Mouse (Mus musculus) cerebellum, adult 11 months (tissue): ENCODE data around the gene 4930596D02Rik.
A peak's percentile ranks its signal among the peaks of the same experiment; 100 is the strongest.

Experiments used
- DNase-seq: peaks from one replicate; pipeline ENCODE4 v3.0.0; 2022

4930596D02Rik gene

DNA sequence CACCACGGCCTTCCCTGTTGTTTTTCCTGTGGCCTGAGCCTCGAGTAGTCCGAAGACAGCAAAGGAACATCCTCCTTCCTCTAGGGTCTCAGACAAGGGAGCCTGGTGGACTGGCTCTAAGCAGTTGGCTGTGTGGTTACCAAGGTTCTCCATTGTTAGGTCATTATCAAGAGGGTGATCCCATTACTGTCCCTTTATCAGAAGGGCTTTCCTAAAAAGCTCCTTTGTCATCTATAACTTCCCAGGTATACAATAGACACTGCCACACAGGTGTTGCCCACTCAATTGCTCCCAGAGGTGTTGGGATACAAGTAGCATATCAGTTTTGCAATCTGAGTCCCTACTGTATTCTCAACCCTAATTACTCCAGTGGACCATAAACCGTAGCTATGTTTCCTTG lies at the start of gene 4930596D02Rik:
Gene 4930596D02Rik, minus strand, starts transcription at position 101 of the 400 bp plus-strand sequence.
- no peak for DNase-seq

DNA sequence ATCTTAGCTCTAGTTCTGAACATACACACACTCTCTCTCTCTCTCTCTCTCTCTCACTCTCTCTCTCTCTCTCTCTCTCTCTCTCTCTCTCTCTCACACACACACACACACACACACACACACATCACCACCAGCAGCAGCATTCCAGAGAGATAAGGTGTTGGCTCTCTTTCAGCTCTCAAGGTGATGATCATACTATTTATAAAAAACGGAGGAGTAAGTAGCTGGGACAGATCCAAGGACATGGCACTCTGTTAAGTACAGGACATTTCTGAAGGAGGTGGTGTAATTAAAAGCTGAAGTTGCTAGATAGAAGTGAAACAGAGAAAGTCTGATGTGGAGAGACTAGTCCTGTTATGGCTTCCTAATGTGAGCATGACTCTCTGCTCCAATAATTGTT lies 41.5 kb upstream of the 4930596D02Rik start:
- DNase-seq: no peak

DNA sequence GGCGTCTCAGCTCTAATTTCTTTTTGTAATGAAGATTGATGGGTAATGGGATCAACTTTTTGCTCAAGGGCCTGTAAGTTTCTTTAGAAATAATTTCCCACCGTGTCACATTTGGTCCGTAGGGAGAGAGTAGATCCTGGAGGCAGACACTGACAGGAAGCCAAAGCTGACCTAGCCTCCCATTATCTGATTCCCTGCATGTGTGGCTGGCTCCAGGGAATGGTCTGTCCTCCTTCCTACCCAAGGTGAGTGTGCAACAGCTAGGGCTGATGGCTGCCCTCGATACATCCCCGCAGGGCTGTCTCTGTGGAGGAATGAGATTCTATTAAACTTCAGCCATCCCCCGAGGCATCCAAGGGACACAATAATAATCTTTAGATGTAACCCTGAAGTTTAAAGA lies 33.5 kb upstream of the 4930596D02Rik start:
- peak; percentile 7 for DNase-seq

DNA sequence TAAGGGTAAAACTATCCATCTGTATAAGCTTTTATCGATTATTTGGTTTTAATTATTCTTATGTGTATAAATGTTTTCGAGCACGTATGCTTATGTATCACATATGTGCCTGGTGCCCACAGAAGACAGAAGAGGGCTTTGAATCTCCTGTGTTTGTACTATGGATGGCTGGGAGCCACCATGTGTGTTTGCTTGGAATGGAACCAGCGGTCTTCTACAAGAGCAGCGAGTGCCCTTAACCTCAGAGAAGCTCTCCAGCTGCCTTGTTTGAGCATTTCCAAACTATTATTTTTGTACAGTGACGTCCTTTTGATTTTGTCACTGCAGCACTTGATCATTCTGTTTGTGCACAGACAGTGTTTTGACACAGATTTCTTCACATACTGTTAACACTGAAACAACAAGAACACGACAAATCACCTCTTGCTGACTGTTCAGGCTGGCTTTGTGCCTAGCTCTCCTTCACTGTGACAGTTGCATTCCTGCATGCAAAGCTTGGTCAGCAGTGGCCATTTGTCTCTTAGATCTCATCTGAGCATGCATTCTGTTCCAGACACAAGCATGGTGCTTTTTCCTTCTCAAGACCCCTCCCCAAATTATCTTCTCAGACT lies 30.4 kb upstream of the 4930596D02Rik start:
- DNase-seq: no peak

DNA sequence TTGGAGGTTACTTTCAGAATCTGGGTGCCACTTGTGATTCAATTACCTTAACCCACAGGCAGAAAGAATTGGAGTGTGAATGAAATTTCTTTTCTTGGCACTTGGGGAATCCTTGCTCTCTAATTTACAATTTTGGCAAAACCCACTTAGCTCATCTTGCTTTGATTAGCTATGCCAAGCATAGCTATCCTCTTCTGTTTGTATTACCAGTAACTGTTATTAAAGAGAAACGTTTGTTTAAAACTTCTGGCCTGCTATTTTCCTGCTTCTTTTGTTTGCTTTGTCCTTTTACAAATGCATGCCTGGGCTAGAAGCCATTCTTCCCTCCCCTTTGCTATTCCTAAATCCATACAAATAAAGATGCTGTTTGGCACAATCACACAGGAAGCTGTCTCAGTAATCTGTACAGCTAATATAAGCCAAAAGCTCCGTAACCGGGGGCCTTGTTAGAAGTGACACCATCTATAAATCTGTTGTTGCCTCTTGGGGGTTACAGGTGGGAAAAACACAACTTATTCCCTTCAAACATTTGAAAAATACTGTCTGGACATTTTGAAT lies 19.0 kb downstream of the 4930596D02Rik start:
- DNase-seq: no peak

DNA sequence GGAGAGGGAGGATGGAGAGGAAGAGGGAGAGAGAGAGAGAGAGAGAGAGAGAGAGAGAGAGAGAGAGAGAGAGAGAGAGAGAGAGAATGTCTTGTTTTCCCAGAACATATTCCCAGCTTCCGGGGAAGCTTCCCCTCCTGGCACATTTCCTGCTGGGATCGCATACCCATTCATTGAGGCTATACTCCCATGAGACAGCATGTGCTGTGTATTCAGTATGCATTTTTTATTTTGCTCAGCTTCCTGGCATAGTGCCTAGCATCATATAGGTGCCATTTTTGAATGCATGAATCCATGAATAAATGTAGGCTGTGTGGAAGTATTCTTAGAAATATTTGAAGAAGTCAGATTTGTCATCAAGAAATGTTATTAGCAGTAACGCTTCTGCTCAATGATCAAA lies 31.7 kb downstream of the 4930596D02Rik start:
- no peak for DNase-seq

DNA sequence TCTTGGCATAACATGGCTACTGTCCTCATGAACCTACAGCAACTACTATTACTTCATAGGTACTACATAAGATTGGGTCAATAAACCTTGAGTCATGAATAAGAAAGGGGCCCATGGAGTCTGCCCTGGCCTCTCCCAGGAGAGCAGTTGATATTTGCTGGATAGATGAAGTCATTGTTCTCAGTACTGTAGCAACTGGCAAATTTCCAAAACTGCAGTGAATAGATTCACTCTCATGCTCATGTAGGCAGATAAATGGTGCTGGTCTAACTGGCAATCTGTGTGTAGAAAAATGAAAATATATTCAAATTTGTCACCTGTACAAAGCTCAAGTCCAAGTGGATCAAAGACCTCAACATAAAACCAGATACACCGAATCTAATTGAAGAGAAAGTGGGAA lies 38.5 kb downstream of the 4930596D02Rik start:
- no peak for DNase-seq
